Mouse (Mus musculus) brain, embryonic 14.5 days (tissue): ENCODE results near the gene Arl4a.

ENCODE experiments used
- CTCF ChIP-seq: fragments of 200-500 bp; IDR thresholded peaks from 2 replicates; pipeline ENCODE4 v1.5.1; 2012; ENCODE audit warnings: inconsistent platforms, mild to moderate bottlenecking, moderate library complexity, borderline replicate concordance; ENCODE audit not compliant: insufficient read depth, insufficient read length; ENCODE audit errors: extremely low read depth
- POLR2A ChIP-seq: fragments of 200-500 bp; IDR thresholded peaks from 2 replicates; pipeline ENCODE4 v1.6.1; 2012; ENCODE audit warnings: mild to moderate bottlenecking, inconsistent platforms, borderline replicate concordance; ENCODE audit not compliant: poor library complexity, insufficient read depth, insufficient read length, severe bottlenecking; ENCODE audit errors: extremely low read depth

GRCm38 (mm10) chr12:40016648-40017460 is 21.0 kb downstream of the Arl4a start:
- TF ChIP-seq CTCF (no peak), POLR2A (no peak)
